In genomic region chr4:109793072-109793471, GRCm38 (mm10) we compare ENCODE assay signal across 26 mouse cellular contexts.
A peak's percentile ranks its signal among the peaks of the same experiment; 100 is the strongest.
DNase-seq lines count a peak whose midpoint lies in the region; ATAC-seq and TF ChIP-seq lines count a peak whose summit lies in the region.
"Had no signal": no experiment of that assay in that cellular context is flagged by ENCODE, and none has a peak within 500 bp of the region (broad histone marks: within the 10 kb centered on the region; RNA-seq: fewer than 3 reads in every experiment).

No protein-coding gene starts in this region.

- TF ChIP-seq EP300 in MEL (IDR thresholded peaks at IDR 0.05; ENCODE audit: low read depth in 1 of 2, low read length in 2 of 2) = no peak

- no peak overlapping the region for H3K9ac ChIP-seq in liver, embryonic 13.5 days
- H3K9ac ChIP-seq in MEL (ENCODE audit: control insufficient read depth, low read depth, low read length, poor library complexity, severe bottlenecking) = no peak overlapping the region
- no peak overlapping the region for H3K9ac ChIP-seq in kidney, embryonic 15.5 days
- H3K9ac ChIP-seq: embryonic facial prominence, embryonic 13.5 days; forebrain, embryonic 13.5 days; forebrain, postnatal 0 days; hindbrain, embryonic 12.5 days; hindbrain, embryonic 15.5 days had no signal

- no peaks in the 10 kb centered on the region for H3K9me3 ChIP-seq in liver, embryonic 13.5 days (replicated peaks)
- H3K9me3 ChIP-seq in MEL (replicated peaks; ENCODE audit: insufficient read depth, low read length) = no peaks in the 10 kb centered on the region
- H3K9me3 ChIP-seq in kidney, embryonic 15.5 days (replicated peaks) = no peaks in the 10 kb centered on the region
- H3K9me3 ChIP-seq: embryonic facial prominence, embryonic 10.5 days; embryonic facial prominence, embryonic 13.5 days; forebrain, embryonic 13.5 days; hindbrain, embryonic 12.5 days; hindbrain, embryonic 15.5 days had no signal

- no peaks in the 10 kb centered on the region for H3K27me3 ChIP-seq in liver, embryonic 13.5 days
- no peaks in the 10 kb centered on the region for H3K27me3 ChIP-seq in MEL (ENCODE audit: control insufficient read depth in 1 of 2, insufficient read depth in 2 of 2, low read length in 2 of 2)
- no peaks in the 10 kb centered on the region for H3K27me3 ChIP-seq in kidney, embryonic 15.5 days
- H3K27me3 ChIP-seq: embryonic facial prominence, embryonic 13.5 days; forebrain, embryonic 13.5 days; hindbrain, embryonic 12.5 days; hindbrain, embryonic 15.5 days had no signal

- DNase-seq in liver, embryonic 13.5 days = no peak
- no peak for DNase-seq in liver
- DNase-seq in MEL (ENCODE audit: low read depth, low spot score) = no peak
- peak; percentile 34 for DNase-seq in c-Kit-positive CD71-positive TER-119-negative erythroid progenitor cells, embryonic 14.5 days (ENCODE audit: low read depth)
- no peak for DNase-seq in cerebellum, adult 18-20 months
- DNase-seq: adrenal gland, adult 8-10 months; adrenal gland, postnatal 25 days; cerebellum, adult 11 months; cerebellum, adult 8-10 months; cerebellum, postnatal 10 days; cerebellum, postnatal 36 days; embryo, embryonic 11 days; forebrain, postnatal 0 days; gastrocnemius, adult 2 months; gastrocnemius, postnatal 14 days; heart, adult 11 months had no signal

- H3K4me3 ChIP-seq in liver, embryonic 13.5 days (replicated peaks) = no peak overlapping the region
- no peak overlapping the region for H3K4me3 ChIP-seq in MEL (ENCODE audit: control insufficient read depth in 1 of 2, insufficient read depth in 1 of 2, low read depth in 2 of 2, low read length in 2 of 2)
- H3K4me3 ChIP-seq in kidney, embryonic 15.5 days (replicated peaks) = no peak overlapping the region
- H3K4me3 ChIP-seq: embryonic facial prominence, embryonic 10.5 days; embryonic facial prominence, embryonic 13.5 days; erythroblast, embryonic 14.5 days; forebrain, embryonic 13.5 days; gastrocnemius, adult 2 months; hindbrain, embryonic 12.5 days; hindbrain, embryonic 15.5 days had no signal

- no peak for TF ChIP-seq POLR2A in MEL (IDR thresholded peaks at IDR 0.05; ENCODE audit: control insufficient read depth in 1 of 2, insufficient read depth in 1 of 2, low read depth in 1 of 2, low read length in 2 of 2, poor library complexity in 1 of 2)

- WGBS in liver, embryonic 13.5 days (ENCODE audit: insufficient replicate concordance) = 38% methylated on average over 2 of the region's 2 CpGs
- WGBS in kidney, embryonic 15.5 days = 84% methylated on average over 2 of the region's 2 CpGs

- ATAC-seq in liver, embryonic 13.5 days (ENCODE audit: low read depth) = peak; percentile 60; the same call in 1 of the 2 replicates
- ATAC-seq in kidney, embryonic 15.5 days (replicated peaks; ENCODE audit: low FRiP score) = no peak
- ATAC-seq: activated CD4-positive, CD25-positive, alpha-beta regulatory T cell, adult 4 months; CD4-positive, CD25-positive, alpha-beta regulatory T cell, adult 4 months; forebrain, embryonic 13.5 days; forebrain, postnatal 0 days had no signal

- no peaks in the 10 kb centered on the region for H3K36me3 ChIP-seq in liver, embryonic 13.5 days
- peaks cover 2 to 7% of the 10 kb centered on the region in 2 experiments for H3K36me3 ChIP-seq in MEL (ENCODE audit: control insufficient read depth in 1 of 2, insufficient read depth in 2 of 2, low read length in 2 of 2)
- no peaks in the 10 kb centered on the region for H3K36me3 ChIP-seq in kidney, embryonic 15.5 days
- H3K36me3 ChIP-seq: embryonic facial prominence, embryonic 10.5 days; embryonic facial prominence, embryonic 13.5 days; hindbrain, embryonic 12.5 days; hindbrain, embryonic 15.5 days had no signal

- TF ChIP-seq CTCF in MEL (IDR thresholded peaks at IDR 0.05 in 2 of 3, conservative IDR thresholded peaks at IDR 0.05 in 1 of 3; ENCODE audit: control insufficient read depth in 1 of 3, insufficient read depth in 1 of 3, low read depth in 2 of 3, low read length in 3 of 3, poor library complexity in 1 of 3, severe bottlenecking in 1 of 3) = no peak

- no peak overlapping the region for H3K27ac ChIP-seq in liver, embryonic 13.5 days
- no peak overlapping the region for H3K27ac ChIP-seq in MEL (ENCODE audit: control insufficient read depth, low read depth, low read length)
- H3K27ac ChIP-seq in kidney, embryonic 15.5 days = no peak overlapping the region
- H3K27ac ChIP-seq: embryonic facial prominence, embryonic 10.5 days; embryonic facial prominence, embryonic 13.5 days; forebrain, embryonic 13.5 days; gastrocnemius, adult 2 months; hindbrain, embryonic 12.5 days; hindbrain, embryonic 15.5 days had no signal

- peaks cover 10% of the 10 kb centered on the region for H3K4me1 ChIP-seq in liver, embryonic 13.5 days (replicated peaks)
- peaks cover 2% of the 10 kb centered on the region in 2 experiments; a peak in 2 of 4 replicates for H3K4me1 ChIP-seq in MEL (ENCODE audit: control insufficient read depth in 1 of 2, insufficient read depth in 2 of 2, low read length in 2 of 2)
- no peaks in the 10 kb centered on the region for H3K4me1 ChIP-seq in kidney, embryonic 15.5 days
- H3K4me1 ChIP-seq: embryonic facial prominence, embryonic 13.5 days; hindbrain, embryonic 12.5 days; hindbrain, embryonic 15.5 days had no signal

- TF ChIP-seq RAD21 in MEL (IDR thresholded peaks at IDR 0.05; ENCODE audit: low read depth, low read length) = no peak

- H3K79me2 ChIP-seq in MEL (ENCODE audit: control insufficient read depth, insufficient read depth, low read length, poor library complexity) = no peaks in the 10 kb centered on the region; the same call in 1 of the 2 replicates

- H3K4me2 ChIP-seq in liver, embryonic 13.5 days = no peak overlapping the region
- H3K4me2 ChIP-seq in kidney, embryonic 15.5 days = no peak overlapping the region
- H3K4me2 ChIP-seq: embryonic facial prominence, embryonic 13.5 days; forebrain, embryonic 13.5 days; heart, embryonic 11.5 days; hindbrain, embryonic 12.5 days; hindbrain, embryonic 15.5 days had no signal

TF ChIP-seq in MEL, 35 proteins besides CTCF, POLR2A, EP300 and RAD21:
- TF ChIP-seq SIN3A (IDR thresholded peaks at IDR 0.05; ENCODE audit: low read length) (no peak), ZNF384 (IDR thresholded peaks at IDR 0.05; ENCODE audit: low read depth, low read length) (no peak), TAL1 (IDR thresholded peaks at IDR 0.05; ENCODE audit: low read length) (peak; percentile 39; the same call in 1 of the 2 replicates), TCF12 (IDR thresholded peaks at IDR 0.05; ENCODE audit: low read depth, low read length) (peak; percentile 52; the same call in 1 of the 2 replicates), SMC3 (IDR thresholded peaks at IDR 0.05; ENCODE audit: low read depth, low read length) (no peak)
TF ChIP-seq in MEL: peak in this region for 2.
